ENCODE assay signal across 28 mouse cellular contexts in genomic region chr5:139049367-139049766, GRCm38 (mm10). TPM values are rescaled to one million over a fixed set of nuclear protein-coding genes. Genes with fewer than 3 reads are reported as not detected.
A peak's percentile ranks its signal among the peaks of the same experiment; 100 is the strongest.
DNase-seq lines count a peak whose midpoint lies in the region; ATAC-seq lines count a peak whose summit lies in the region.
"Had no signal": no experiment of that assay in that cellular context is flagged by ENCODE, and none has a peak within 500 bp of the region (broad histone marks: within the 10 kb centered on the region; RNA-seq: fewer than 3 reads in every experiment).

No protein-coding gene starts in this region.

- no peak overlapping the region for H3K27ac ChIP-seq in hindbrain, embryonic 13.5 days
- H3K27ac ChIP-seq: forebrain, embryonic 10.5 days; gastrocnemius, adult 2 months; hindbrain, embryonic 10.5 days; hindbrain, postnatal 0 days; limb, embryonic 13.5 days; liver, embryonic 12.5 days; midbrain, embryonic 13.5 days; stomach, postnatal 0 days had no signal

- H3K9ac ChIP-seq in hindbrain, embryonic 13.5 days = no peak overlapping the region
- H3K9ac ChIP-seq: forebrain, postnatal 0 days; limb, embryonic 13.5 days; liver, embryonic 12.5 days; midbrain, embryonic 13.5 days had no signal

- no peaks in the 10 kb centered on the region for H3K9me3 ChIP-seq in hindbrain, embryonic 13.5 days
- H3K9me3 ChIP-seq: forebrain, embryonic 10.5 days; hindbrain, embryonic 10.5 days; limb, embryonic 13.5 days; liver, embryonic 12.5 days; midbrain, embryonic 13.5 days had no signal

- WGBS in hindbrain, embryonic 13.5 days = 89% methylated on average over 7 of the region's 7 CpGs

- peaks cover 46% of the 10 kb centered on the region for H3K36me3 ChIP-seq in hindbrain, embryonic 13.5 days
- H3K36me3 ChIP-seq: forebrain, embryonic 10.5 days; hindbrain, embryonic 10.5 days; limb, embryonic 13.5 days; liver, embryonic 12.5 days had no signal

- no peak overlapping the region for H3K4me3 ChIP-seq in hindbrain, embryonic 13.5 days
- H3K4me3 ChIP-seq: forebrain, embryonic 10.5 days; gastrocnemius, adult 2 months; hindbrain, embryonic 10.5 days; limb, embryonic 13.5 days; liver, embryonic 12.5 days; megakaryocyte, embryonic 14.5 days; midbrain, embryonic 13.5 days had no signal

- DNase-seq in layer of hippocampus, adult 9-11 months = peak; percentile 34
- no peak for DNase-seq in layer of hippocampus, adult 11-12 months (ENCODE audit: low spot score)
- peak; percentile 72 for DNase-seq in brain, adult 2 months (ENCODE audit: low read depth, low spot score)
- peak; percentile 59 to 65 for DNase-seq in left cerebral cortex, postnatal 14 days (ENCODE audit: low spot score in 2 of 2)
- DNase-seq in right cerebral cortex, postnatal 14 days = peak; percentile 60
- no peak for DNase-seq in kidney, postnatal 25 days
- no peak for DNase-seq in Muller cell, postnatal 12 days (ENCODE audit: inconsistent ontology term)
- DNase-seq: adrenal gland, adult 8-10 months; cerebellum, adult 18-20 months; cerebellum, postnatal 14 days; forebrain, postnatal 0 days; gastrocnemius, adult 2 months; kidney, adult 9 months; kidney, postnatal 14 days; lung, adult 18-20 months; lung, postnatal 10 days had no signal

- peaks cover 23% of the 10 kb centered on the region for H3K4me1 ChIP-seq in hindbrain, embryonic 13.5 days (replicated peaks)
- H3K4me1 ChIP-seq: limb, embryonic 13.5 days; liver, embryonic 12.5 days had no signal

- ATAC-seq in hindbrain, embryonic 13.5 days (ENCODE audit: low FRiP score) = no peak
- ATAC-seq: forebrain, postnatal 0 days; hindbrain, postnatal 0 days; intestine, embryonic 16.5 days; liver, embryonic 12.5 days; midbrain, embryonic 13.5 days; Patski had no signal

- H3K27me3 ChIP-seq in hindbrain, embryonic 13.5 days = no peaks in the 10 kb centered on the region
- H3K27me3 ChIP-seq: limb, embryonic 13.5 days; midbrain, embryonic 13.5 days; Patski had no signal

- no peak overlapping the region for H3K4me2 ChIP-seq in hindbrain, embryonic 13.5 days
- H3K4me2 ChIP-seq: limb, embryonic 13.5 days; liver, embryonic 12.5 days; midbrain, embryonic 13.5 days had no signal

- intact Hi-C loops in left cerebral cortex, postnatal 14 days (cut with DNase I) = no loop called here

RNA-seq across cellular contexts. Expression of gene Pdgfa, which starts 52.2 kb away (rescaled TPM):
- 10 to 100 TPM; 52.1 to 57.9 TPM for total RNA-seq in left cerebral cortex, postnatal 14 days (2021)
- polyA plus RNA-seq in hindbrain, embryonic 13.5 days (2015; fragmentation: Nextera tagmentation; extraction: Ambion mirVana) = 13.7 and 14.5 TPM in 2 replicates
- total RNA-seq: monocyte, adult 5-6 weeks had no signal

Comparison
In these comparisons a context has a peak if more than half of its experiments do, and no peak if none do; other contexts are left out.
1. DNase-seq: peak in layer of hippocampus, adult 9-11 months (single experiment), brain, adult 2 months (single experiment), left cerebral cortex, postnatal 14 days (2 of 2) and right cerebral cortex, postnatal 14 days (single experiment); none in layer of hippocampus, adult 11-12 months (single experiment), kidney, postnatal 25 days (0 of 2) and Muller cell, postnatal 12 days (single experiment).